Mouse (Mus musculus) C2C12 (cell line): ENCODE results near the gene Lpp. TPM values are rescaled to one million over a fixed set of nuclear protein-coding genes. Genes with fewer than 3 reads are reported as not detected.
A peak's percentile ranks its signal among the peaks of the same experiment; 100 is the strongest.

ENCODE experiments used
- H3K27me3 ChIP-seq: one replicate; pipeline ENCODE4 v1.6.1; 2011; ENCODE audit not compliant: control insufficient read depth, insufficient read depth, insufficient read length
- H3K36me3 ChIP-seq: one replicate; pipeline ENCODE4 v1.6.1; 2011; ENCODE audit not compliant: control insufficient read depth, insufficient read depth
- H3K4me3 ChIP-seq: one replicate; pipeline ENCODE4 v1.5.1; 2011; ENCODE audit warnings: mild to moderate bottlenecking, control low read depth; ENCODE audit not compliant: poor library complexity, insufficient read depth, severe bottlenecking
- H3K79me2 ChIP-seq: one replicate; pipeline ENCODE4 v1.6.1; 2011; ENCODE audit not compliant: control insufficient read depth, insufficient read depth
- H3K79me3 ChIP-seq: one replicate; pipeline ENCODE4 v1.6.1; 2011; ENCODE audit warnings: low read depth, control low read depth
- H3ac ChIP-seq: one replicate; pipeline ENCODE3; 2011; ENCODE audit warnings: low read depth; ENCODE audit not compliant: control insufficient read depth, insufficient read length
- CEBPB ChIP-seq: IDR thresholded peaks from one replicate; pipeline ENCODE4 v1.6.1; 2011; ENCODE audit warnings: low read depth, mild to moderate bottlenecking, control low read depth, moderate library complexity
- CTCF ChIP-seq: IDR thresholded peaks from one replicate; pipeline ENCODE4 v1.5.1; 2011; ENCODE audit not compliant: control insufficient read depth, insufficient read depth, insufficient read length
- FOSL1 ChIP-seq: IDR thresholded peaks from one replicate; pipeline ENCODE4 v1.8.0; 2011; ENCODE audit warnings: mild to moderate bottlenecking, low read length; ENCODE audit not compliant: poor library complexity, insufficient read depth, severe bottlenecking
- MAX ChIP-seq: IDR thresholded peaks from one replicate; pipeline ENCODE4 v1.6.1; 2011; ENCODE audit warnings: mild to moderate bottlenecking, control low read depth
- MYOD1 ChIP-seq: IDR thresholded peaks from one replicate; pipeline ENCODE4 v1.6.1; 2011; ENCODE audit warnings: low read depth; ENCODE audit not compliant: control insufficient read depth, insufficient read length
- MYOG ChIP-seq: IDR thresholded peaks from one replicate; pipeline ENCODE4 v1.6.1; 2011; ENCODE audit not compliant: control insufficient read depth, insufficient read length; ENCODE audit errors: extremely low read depth
- USF1 ChIP-seq: IDR thresholded peaks from one replicate; pipeline ENCODE4 v1.6.1; 2011; ENCODE audit warnings: low read depth, mild to moderate bottlenecking, control low read depth, moderate library complexity
- polyA plus RNA-seq: library from polyadenylated mRNA; unstranded; fragments of >200 nt; fragmentation: generic; extraction: Trizol; gene quantifications from one replicate; pipeline ENCODE4 v1.2.1, GENCODE M21; 2012; ENCODE audit warnings: missing spikeins

Lpp gene
- polyA plus RNA-seq, 1 experiment: 9.6 TPM

- Histone ChIP-seq H3K79me2 (no peaks in the 10 kb centered on the region), H3K27me3 (no peaks in the 10 kb centered on the region), H3ac (no peak overlapping the region), H3K36me3 (peaks cover 4% of the 10 kb centered on the region), H3K4me3 (no peak overlapping the region), H3K79me3 (no peaks in the 10 kb centered on the region)
- no peak for TF ChIP-seq MYOD1
- no peak for TF ChIP-seq MAX
- TF ChIP-seq CTCF: no peak
- TF ChIP-seq CEBPB: no peak
- no peak for TF ChIP-seq USF1
- no peak for TF ChIP-seq MYOG
- no peak for TF ChIP-seq FOSL1
Observed at GRCm38 (mm10) chr16:24943486-24944261, 550.4 kb downstream of the Lpp start.

GRCm38 (mm10) chr16:24946356-24946755, 553.0 kb downstream of the Lpp start:
- H3K4me3 ChIP-seq: no peak overlapping the region
- H3K27me3 ChIP-seq: no peaks in the 10 kb centered on the region
- H3K36me3 ChIP-seq: no peaks in the 10 kb centered on the region
- H3ac ChIP-seq: no peak overlapping the region
- H3K79me3 ChIP-seq: no peaks in the 10 kb centered on the region
- TF ChIP-seq CEBPB (peak; percentile 35), MYOG (no peak)
- H3K79me2 ChIP-seq: no peaks in the 10 kb centered on the region

- Histone ChIP-seq H3K4me3 (no peak overlapping the region), H3K79me2 (no peaks in the 10 kb centered on the region), H3K79me3 (no peaks in the 10 kb centered on the region), H3K27me3 (no peaks in the 10 kb centered on the region), H3K36me3 (no peaks in the 10 kb centered on the region), H3ac (no peak overlapping the region)
- TF ChIP-seq CTCF (no peak), MYOD1 (no peak), CEBPB (no peak), MAX (no peak), MYOG (no peak), FOSL1 (no peak), USF1 (no peak)
Observed at GRCm38 (mm10) chr16:24947485-24947884, 554.2 kb downstream of the Lpp start.

GRCm38 (mm10) chr16:24948091-24948690, 554.9 kb downstream of the Lpp start:
- Histone ChIP-seq H3K36me3 (no peaks in the 10 kb centered on the region), H3K27me3 (no peaks in the 10 kb centered on the region), H3K79me3 (no peaks in the 10 kb centered on the region), H3ac (no peak overlapping the region), H3K4me3 (no peak overlapping the region), H3K79me2 (no peaks in the 10 kb centered on the region)
- TF ChIP-seq MAX (no peak), FOSL1 (no peak), CEBPB (no peak), MYOD1 (no peak), MYOG (no peak), USF1 (no peak), CTCF (no peak)

- no peaks in the 10 kb centered on the region for H3K79me2 ChIP-seq
- H3K36me3 ChIP-seq: no peaks in the 10 kb centered on the region
- no peaks in the 10 kb centered on the region for H3K79me3 ChIP-seq
- TF ChIP-seq MYOG (no peak), CEBPB (peak; percentile 24)
- H3K27me3 ChIP-seq: no peaks in the 10 kb centered on the region
- no peak overlapping the region for H3ac ChIP-seq
- no peak overlapping the region for H3K4me3 ChIP-seq
Observed at GRCm38 (mm10) chr16:24949265-24949664, 556.0 kb downstream of the Lpp start.

GRCm38 (mm10) chr16:24950112-24950743, 556.9 kb downstream of the Lpp start:
- Histone ChIP-seq H3K79me3 (no peaks in the 10 kb centered on the region), H3K4me3 (no peak overlapping the region), H3K27me3 (no peaks in the 10 kb centered on the region), H3K79me2 (no peaks in the 10 kb centered on the region), H3ac (no peak overlapping the region), H3K36me3 (no peaks in the 10 kb centered on the region)
- TF ChIP-seq CTCF (no peak), MYOG (no peak), FOSL1 (no peak), USF1 (no peak), MAX (no peak), CEBPB (no peak), MYOD1 (no peak)
